Mouse (Mus musculus): Measurements from ENCODE around the gene Alox15.

GRCm38 (mm10) chr11:70372849-70373557 lies 21.2 kb upstream of the Alox15 start:
- no peak for TF ChIP-seq CTCF (IDR thresholded peaks at IDR 0.05; ENCODE audit: low read depth)
- no peak for TF ChIP-seq EP300 (IDR thresholded peaks at IDR 0.05; ENCODE audit: low read depth)

All from liver, postnatal 0 days (tissue).